Mouse (Mus musculus): ENCODE measurements around the gene Dlgap5. TPM values are rescaled to one million over a fixed set of nuclear protein-coding genes. Genes with fewer than 3 reads are reported as not detected.

Dlgap5 gene
- total RNA-seq, 2 experiments from 2014 or later, result 8.3 to 10.7 TPM

DNA sequence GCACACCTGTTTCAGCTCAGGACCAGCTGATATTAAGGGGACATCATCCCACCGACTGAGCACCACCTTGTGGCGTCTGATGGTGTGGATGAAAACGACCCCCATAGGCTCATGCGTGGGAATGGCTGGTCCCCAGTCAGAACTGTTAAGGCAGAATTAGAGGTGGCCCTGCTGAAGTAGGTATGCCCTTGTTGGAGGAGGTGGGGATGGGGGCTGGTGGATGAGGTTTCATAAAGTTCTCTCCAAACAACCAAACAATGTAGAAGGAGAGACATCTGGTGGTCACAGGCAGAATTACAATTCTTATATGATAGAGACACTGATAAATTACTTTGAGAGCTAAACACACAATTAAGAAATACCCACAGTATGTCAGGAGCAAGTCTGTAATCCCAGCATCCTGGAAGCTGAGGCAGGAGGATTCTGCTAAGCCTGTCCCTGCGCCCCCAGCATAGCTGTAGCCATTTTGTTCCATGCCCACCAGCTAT lies 22.0 kb downstream of the Dlgap5 start:
- DNase-seq, result peak; percentile 41 to 62
- intact Hi-C loops (cut with DNase I), result loop anchor here (1.0 to 5.0 kb wide), 2 partner anchors 61 to 119 kb away; partner anchors contain the start of genes Socs4 and Wdhd1

- peak; percentile 8 to 19 for DNase-seq
Observed at GRCm38 (mm10) chr14:47395462-47396026, 22.7 kb downstream of the Dlgap5 start.

GRCm38 (mm10) chr14:47395007-47395406 lies 23.2 kb downstream of the Dlgap5 start:
- DNase-seq, result no peak
- intact Hi-C loops (cut with DNase I), result loop anchor here (5.0 kb wide), 1 partner anchor 118 kb away; the partner anchor contains the start of genes Socs4 and Wdhd1

More at GRCm38 (mm10) chr14:47395462-47396026, 22.7 kb downstream of the Dlgap5 start:
- intact Hi-C loops (cut with DNase I), result loop anchor here (1.0 to 5.0 kb wide), 2 partner anchors 60 to 118 kb away; partner anchors contain the start of genes Socs4 and Wdhd1

- DNase-seq, result no peak
- intact Hi-C loops (cut with DNase I), result no loop called here
Observed at GRCm38 (mm10) chr14:47393354-47394094, 24.7 kb downstream of the Dlgap5 start.

DNA sequence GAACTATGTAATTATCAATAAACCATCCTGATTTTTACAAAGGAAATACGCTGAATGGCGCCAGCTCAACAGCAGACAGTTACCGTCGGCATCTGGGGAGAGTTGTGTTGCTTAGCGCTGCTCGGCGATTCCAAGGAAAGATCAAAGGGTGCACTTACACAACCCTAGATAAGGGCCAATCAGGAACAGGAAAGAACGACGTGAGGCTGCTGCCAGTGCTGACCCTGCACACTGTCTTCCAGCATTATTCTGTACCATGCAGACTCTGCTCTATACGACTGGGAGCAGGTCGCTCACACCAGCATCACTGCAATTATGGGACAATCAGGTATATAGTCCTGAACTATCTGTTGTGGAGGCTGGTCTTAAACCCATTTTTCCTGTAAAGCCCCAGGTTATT lies 32.1 kb downstream of the Dlgap5 start:
- intact Hi-C loops (cut with DNase I), result no loop called here

GRCm38 (mm10) chr14:47384653-47385052 lies 33.6 kb downstream of the Dlgap5 start:
- DNase-seq, result no peak
- intact Hi-C loops (cut with DNase I), result no loop called here

More for the DNA sequence above, 32.1 kb downstream of the Dlgap5 start:
- DNase-seq, result no peak

DNA sequence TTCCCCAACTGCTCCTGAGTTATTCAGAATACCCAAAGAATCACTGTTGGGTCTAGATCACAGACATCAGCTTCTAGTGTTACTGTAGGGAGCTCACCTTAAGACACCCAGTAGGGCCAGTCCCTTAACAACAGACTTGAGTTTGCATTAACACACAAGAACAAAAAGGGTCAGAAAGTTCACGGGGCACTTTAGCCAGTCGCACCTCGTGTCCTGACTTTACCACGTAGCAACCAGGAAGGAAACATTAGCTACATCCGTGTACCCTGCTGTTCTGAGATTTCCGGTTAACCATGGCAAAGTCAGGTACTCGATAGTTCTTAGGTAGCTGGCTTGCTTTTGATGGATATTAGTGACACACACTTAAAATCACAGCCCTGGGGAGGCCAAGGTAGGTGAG lies 34.3 kb downstream of the Dlgap5 start:
- no peak for DNase-seq
- intact Hi-C loops (cut with DNase I), result no loop called here

GRCm38 (mm10) chr14:47378336-47378735 lies 39.9 kb downstream of the Dlgap5 start:
- intact Hi-C loops (cut with DNase I), result no loop called here
- no peak for DNase-seq

GRCm38 (mm10) chr14:47376526-47376925 lies 41.7 kb downstream of the Dlgap5 start:
- no peak for DNase-seq
- intact Hi-C loops (cut with DNase I), result loop anchor here (2.0 kb wide), 1 partner anchor 72 kb away; no protein-coding TSS in a partner anchor

GRCm38 (mm10) chr14:47373728-47374678 lies 44.2 kb downstream of the Dlgap5 start:
- DNase-seq, result peak in 1 of 2 experiments; percentile 25
- intact Hi-C loops (cut with DNase I), result no loop called here

DNA sequence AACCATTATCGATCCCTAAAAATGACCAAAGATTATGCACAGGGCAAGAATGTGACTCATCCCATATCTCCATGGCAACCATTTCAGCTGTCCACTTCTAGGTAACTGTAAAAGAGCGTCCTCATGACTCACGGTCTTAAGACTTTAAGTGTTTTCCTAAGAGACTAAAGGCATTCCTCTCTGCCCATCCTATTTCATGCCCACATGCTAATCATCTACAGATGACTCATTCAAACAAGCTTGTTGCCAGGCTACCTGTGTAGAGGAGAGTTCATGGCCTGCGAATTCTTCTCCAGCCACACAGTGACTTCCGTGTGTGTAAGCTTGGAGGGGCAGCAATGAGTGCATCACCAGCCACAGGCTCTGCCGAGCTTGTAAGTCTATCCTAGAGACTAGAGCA lies 46.5 kb downstream of the Dlgap5 start:
- intact Hi-C loops (cut with DNase I), result no loop called here
- DNase-seq, result no peak

DNA sequence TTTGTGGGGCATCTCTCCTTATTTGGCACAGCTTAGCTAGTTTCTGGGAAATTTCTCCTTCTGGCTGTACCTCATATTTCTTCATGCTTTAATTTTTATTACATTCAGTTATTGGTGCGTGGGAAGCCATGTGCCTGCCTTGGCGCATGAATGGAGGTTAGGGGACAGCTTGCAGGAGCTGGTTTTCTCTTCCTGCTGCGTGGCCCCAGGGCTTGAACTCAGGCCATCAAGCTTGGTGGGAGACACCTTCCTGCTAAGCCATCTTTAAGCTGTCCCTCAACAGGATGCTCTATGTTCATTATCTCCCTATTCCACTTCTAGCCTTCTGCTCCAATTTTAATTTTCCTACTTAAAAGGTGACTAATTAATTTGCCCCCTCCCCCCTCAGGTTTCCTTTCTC lies 47.4 kb downstream of the Dlgap5 start:
- no peak for DNase-seq
- intact Hi-C loops (cut with DNase I), result no loop called here

DNA sequence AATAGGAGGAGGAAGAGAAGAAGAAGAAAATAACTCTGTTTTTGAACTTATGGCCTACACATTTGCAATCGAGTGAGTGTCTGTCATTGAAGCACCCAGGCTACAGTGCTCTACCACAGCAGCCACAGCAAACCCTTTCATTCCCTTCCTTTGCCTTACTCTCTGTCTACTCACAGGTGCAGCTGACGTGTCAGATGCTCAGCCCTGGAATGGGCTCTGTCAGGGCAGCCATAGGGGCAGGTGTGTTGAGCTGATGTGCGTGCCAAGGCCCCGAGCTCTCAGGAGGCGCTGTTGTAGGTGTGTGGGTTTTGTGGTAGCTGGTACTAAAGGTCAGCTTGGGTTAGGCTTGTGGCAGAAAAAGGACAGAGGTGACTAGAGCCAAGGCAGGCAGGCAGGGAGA lies 48.5 kb downstream of the Dlgap5 start:
- intact Hi-C loops (cut with DNase I), result no loop called here
- DNase-seq, result no peak

DNA sequence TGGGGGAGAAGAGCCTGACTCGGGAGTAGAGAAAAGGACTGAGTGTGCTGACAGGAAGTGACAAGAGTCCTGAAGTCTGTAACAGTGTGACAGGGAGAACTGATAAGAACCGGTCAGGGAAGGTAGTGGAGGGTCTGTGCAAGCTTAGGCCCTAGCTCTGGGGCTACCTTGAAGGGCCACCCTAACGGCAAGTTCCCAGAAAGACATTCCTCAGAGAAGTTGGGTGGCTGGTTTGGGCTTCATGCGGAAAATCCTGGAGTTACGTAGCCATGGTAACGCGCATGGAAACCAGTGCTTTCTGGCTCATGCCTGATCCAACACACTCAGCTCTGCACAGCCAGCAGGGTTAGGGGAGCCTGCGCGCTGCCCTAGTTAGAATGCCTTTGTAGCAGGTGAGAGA lies 50.7 kb downstream of the Dlgap5 start, which contains the start of gene Lgals3:
TSS of gene Lgals3 (plus strand) at position 291 of the 400 bp plus-strand sequence.
- DNase-seq, result peak; percentile 38 to 50
- intact Hi-C loops (cut with DNase I), result no loop called here

- intact Hi-C loops (cut with DNase I), result no loop called here
Observed at GRCm38 (mm10) chr14:47366881-47367321, 51.3 kb downstream of the Dlgap5 start.

GRCm38 (mm10) chr14:47364742-47365449 lies 53.3 kb downstream of the Dlgap5 start:
- peak; percentile 28 to 35 for DNase-seq
- intact Hi-C loops (cut with DNase I), result no loop called here

More at GRCm38 (mm10) chr14:47366881-47367321, 51.3 kb downstream of the Dlgap5 start:
- no peak for DNase-seq

DNA sequence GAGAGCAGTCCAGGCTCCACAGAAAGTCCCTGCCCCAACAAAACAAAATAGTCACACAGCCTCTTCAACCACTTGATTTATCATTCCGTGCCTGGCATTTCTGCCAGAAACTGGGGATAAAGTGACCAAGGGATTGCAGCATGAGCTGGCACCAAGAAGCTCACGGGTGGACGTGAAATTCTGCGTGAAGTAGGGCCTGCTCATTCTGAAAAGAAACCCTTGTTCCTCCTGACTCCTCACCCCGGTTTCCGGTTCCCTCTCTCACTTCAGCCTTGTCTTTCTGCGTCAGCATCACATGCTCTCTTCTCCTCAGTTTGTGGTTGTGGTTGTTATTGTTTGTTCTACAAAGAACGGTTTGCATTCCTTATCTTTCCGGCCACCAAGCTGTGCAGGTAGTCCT lies 56.3 kb downstream of the Dlgap5 start:
- no peak for DNase-seq
- intact Hi-C loops (cut with DNase I), result no loop called here

GRCm38 (mm10) chr14:47361418-47361817 lies 56.8 kb downstream of the Dlgap5 start:
- intact Hi-C loops (cut with DNase I), result no loop called here
- DNase-seq, result no peak

- no peak for DNase-seq
- intact Hi-C loops (cut with DNase I), result no loop called here
Observed at GRCm38 (mm10) chr14:47359610-47360009, 58.6 kb downstream of the Dlgap5 start.

- intact Hi-C loops (cut with DNase I), result no loop called here
- DNase-seq, result no peak
Observed at GRCm38 (mm10) chr14:47356622-47357021, 61.6 kb downstream of the Dlgap5 start.

Measured in heart, postnatal 10 days (tissue).